Comparison of ENCODE assay signal across 17 mouse cellular contexts in genomic region chr10:95225006-95225405, GRCm38 (mm10).
"Had no signal": no experiment of that assay in that cellular context is flagged by ENCODE, and none has a peak within 500 bp of the region (broad histone marks: within the 10 kb centered on the region; RNA-seq: fewer than 3 reads in every experiment).

No protein-coding gene starts in this region.

- H3K36me3 ChIP-seq: liver, embryonic 13.5 days; neural tube, embryonic 12.5 days; stomach, embryonic 15.5 days had no signal

- H3K27me3 ChIP-seq: liver, embryonic 13.5 days; neural tube, embryonic 12.5 days; stomach, embryonic 15.5 days had no signal

- H3K4me3 ChIP-seq: layer of hippocampus, adult 2 months; liver, embryonic 13.5 days; neural tube, embryonic 12.5 days; stomach, embryonic 15.5 days had no signal

- H3K27ac ChIP-seq: kidney, postnatal 0 days; layer of hippocampus, adult 2 months; liver, embryonic 13.5 days; neural tube, embryonic 12.5 days; stomach, embryonic 15.5 days had no signal

- H3K4me2 ChIP-seq: liver, embryonic 13.5 days; midbrain, embryonic 11.5 days; neural tube, embryonic 12.5 days; stomach, embryonic 15.5 days had no signal

- H3K9me3 ChIP-seq: liver, embryonic 13.5 days; neural tube, embryonic 12.5 days; stomach, embryonic 15.5 days had no signal

- H3K9ac ChIP-seq: liver, embryonic 13.5 days; neural tube, embryonic 12.5 days; stomach, embryonic 15.5 days had no signal

- DNase-seq: kidney, adult 2 months; kidney, postnatal 25 days; layer of hippocampus, adult 9-11 months; liver, embryonic 13.5 days; lung, adult 2 months; lung, postnatal 14 days; lung, postnatal 4 days; midbrain, embryonic 14.5 days; retina, postnatal 1 day; right cerebral cortex, postnatal 25 days; spleen, adult 18-20 months; thymus, postnatal 36 days had no signal

- H3K4me1 ChIP-seq: liver, embryonic 13.5 days; stomach, embryonic 15.5 days had no signal
